Mouse (Mus musculus) retina, embryonic 14.5 days (tissue): ENCODE results near the gene Map9.
A peak's percentile ranks its signal among the peaks of the same experiment; 100 is the strongest.
"Not testable (repeated sequence)": the region's sequence is repeated elsewhere in the genome, so short reads cannot be mapped to it uniquely, and the experiment has no call there.

Source experiments
- DNase-seq: peaks from one replicate; pipeline ENCODE4 v3.0.0-alpha.2; 2015; ENCODE audit warnings: low spot score

Gene Map9

GRCm38 (mm10) chr3:82412397-82412796 is 54.6 kb downstream of the Map9 start:
- DNase-seq = peak; percentile 70

GRCm38 (mm10) chr3:82417958-82418357 is 60.1 kb downstream of the Map9 start:
- no peak for DNase-seq

- DNase-seq = no peak
Measured at GRCm38 (mm10) chr3:82435351-82435750, 77.5 kb downstream of the Map9 start.

- no peak for DNase-seq
Measured at GRCm38 (mm10) chr3:82440976-82441375, 83.1 kb downstream of the Map9 start.

GRCm38 (mm10) chr3:82441601-82442000 is 83.8 kb downstream of the Map9 start:
- DNase-seq = not testable (repeated sequence)
